Mouse (Mus musculus) layer of hippocampus, adult 18-20 months (tissue): ENCODE measurements around the gene Alpk3. TPM values are rescaled to one million over a fixed set of nuclear protein-coding genes. Genes with fewer than 3 reads are reported as not detected.
"Not testable (repeated sequence)": the region's sequence is repeated elsewhere in the genome, so short reads cannot be mapped to it uniquely, and the experiment has no call there.

ENCODE experiments used
- DNase-seq, 2 experiments: peaks; one replicate each; pipeline ENCODE4 v3.0.0; 2022; ENCODE audit warnings: low spot score in 2 of 2
- total RNA-seq, 2 experiments: library from RNA; stranded (reverse); gene quantifications; 2 replicates each; pipeline ENCODE4 v1.2.3; 2021

Gene Alpk3
- total RNA-seq, 2 experiments from 2014 or later, result 0.79 to 0.82 TPM

- no peak for DNase-seq
Observed at GRCm38 (mm10) chr7:81125215-81126175, 68.1 kb downstream of the Alpk3 start.

- DNase-seq, result no peak
Observed at GRCm38 (mm10) chr7:81131864-81132263, 74.5 kb downstream of the Alpk3 start.

- no peak for DNase-seq
Observed at GRCm38 (mm10) chr7:81132851-81133279, 75.5 kb downstream of the Alpk3 start.

- no peak for DNase-seq
Observed at GRCm38 (mm10) chr7:81133416-81133815, 76.0 kb downstream of the Alpk3 start.

GRCm38 (mm10) chr7:81133941-81134340, 76.5 kb downstream of the Alpk3 start:
- DNase-seq, result no peak

GRCm38 (mm10) chr7:81134614-81135067, 77.2 kb downstream of the Alpk3 start:
- DNase-seq, result peak; percentile 37 to 49

GRCm38 (mm10) chr7:81137292-81137691, 79.9 kb downstream of the Alpk3 start:
- no peak for DNase-seq

GRCm38 (mm10) chr7:81139100-81139499, 81.7 kb downstream of the Alpk3 start:
- DNase-seq, result no peak

- no peak for DNase-seq
Observed at GRCm38 (mm10) chr7:81139671-81140404, 82.4 kb downstream of the Alpk3 start.

- no peak for DNase-seq
Observed at GRCm38 (mm10) chr7:81141541-81141940, 84.1 kb downstream of the Alpk3 start.

- DNase-seq, result not testable (repeated sequence)
Observed at GRCm38 (mm10) chr7:81143056-81143455, 85.7 kb downstream of the Alpk3 start.

- no peak for DNase-seq
Observed at GRCm38 (mm10) chr7:81149759-81150158, 92.4 kb downstream of the Alpk3 start.

GRCm38 (mm10) chr7:81151216-81151615, 93.8 kb downstream of the Alpk3 start:
- no peak for DNase-seq

- no peak for DNase-seq
Observed at GRCm38 (mm10) chr7:81152306-81152705, 94.9 kb downstream of the Alpk3 start.

- no peak for DNase-seq
Observed at GRCm38 (mm10) chr7:81152826-81153225, 95.4 kb downstream of the Alpk3 start.

- no peak for DNase-seq
Observed at GRCm38 (mm10) chr7:81153327-81153726, 95.9 kb downstream of the Alpk3 start.

GRCm38 (mm10) chr7:81154244-81154643, 96.8 kb downstream of the Alpk3 start:
- not testable (repeated sequence) for DNase-seq

GRCm38 (mm10) chr7:81154960-81155359, 97.6 kb downstream of the Alpk3 start:
- DNase-seq, result peak; percentile 14 to 49
